Mouse (Mus musculus) midbrain, embryonic 13.5 days (tissue): ENCODE data around the gene E130218I03Rik. TPM values are rescaled to one million over a fixed set of nuclear protein-coding genes. Genes with fewer than 3 reads are reported as not detected.

Experiments used
- ATAC-seq: fragments of 200-750 bp; cut with Nextera tagmentation; 2 replicates; pipeline ENCODE4 v1.8.0; 2017; ENCODE audit warnings: mild to moderate bottlenecking, moderate TSS enrichment, moderate library complexity
- H3K27ac ChIP-seq: fragments of 300-500 bp; sonication (generic); 2 replicates; pipeline ENCODE4 v1.5.1; 2015; ENCODE audit warnings: inconsistent platforms, mild to moderate bottlenecking, moderate library complexity
- H3K27me3 ChIP-seq: fragments of 300-500 bp; sonication (generic); 2 replicates; pipeline ENCODE4 v1.6.1; 2015; ENCODE audit warnings: mild to moderate bottlenecking, inconsistent platforms
- H3K36me3 ChIP-seq: fragments of 300-500 bp; sonication (generic); 2 replicates; pipeline ENCODE4 v1.6.1; 2015; ENCODE audit warnings: mild to moderate bottlenecking, inconsistent platforms
- H3K4me1 ChIP-seq: fragments of 300-500 bp; sonication (generic); replicated peaks from 2 replicates; pipeline ENCODE4 v1.6.1; 2015; ENCODE audit warnings: inconsistent platforms
- H3K4me2 ChIP-seq: fragments of 300-500 bp; sonication (generic); replicated peaks from 2 replicates; pipeline ENCODE4 v1.6.1; 2015; ENCODE audit warnings: moderate library complexity, mild to moderate bottlenecking, inconsistent platforms
- H3K4me3 ChIP-seq: fragments of 300-500 bp; sonication (generic); replicated peaks from 2 replicates; pipeline ENCODE4 v1.5.1; 2015; ENCODE audit warnings: mild to moderate bottlenecking, inconsistent platforms
- H3K9ac ChIP-seq: fragments of 300-500 bp; sonication (generic); replicated peaks from 2 replicates; pipeline ENCODE4 v1.6.1; 2015; ENCODE audit warnings: mild to moderate bottlenecking, inconsistent platforms
- H3K9me3 ChIP-seq: fragments of 300-500 bp; sonication (generic); 2 replicates; pipeline ENCODE4 v1.6.1; 2016; ENCODE audit warnings: mild to moderate bottlenecking, inconsistent platforms
- WGBS: fragments of 180-500 bp; shearing (Covaris S2); methylation state at CpG from one replicate; pipeline ENCODE4 v1.1.7; 2015; 5-methylcytosine and 5-hydroxymethylcytosine counted together
- polyA plus RNA-seq: library from polyadenylated mRNA; unstranded; fragments of >200 nt; fragmentation: Nextera tagmentation; extraction: Ambion mirVana; gene quantifications from 2 replicates; pipeline ENCODE4 v1.2.1, GENCODE M21; 2015

The E130218I03Rik gene
- polyA plus RNA-seq, 1 experiment from 2014 or later = 0.62 TPM

DNA sequence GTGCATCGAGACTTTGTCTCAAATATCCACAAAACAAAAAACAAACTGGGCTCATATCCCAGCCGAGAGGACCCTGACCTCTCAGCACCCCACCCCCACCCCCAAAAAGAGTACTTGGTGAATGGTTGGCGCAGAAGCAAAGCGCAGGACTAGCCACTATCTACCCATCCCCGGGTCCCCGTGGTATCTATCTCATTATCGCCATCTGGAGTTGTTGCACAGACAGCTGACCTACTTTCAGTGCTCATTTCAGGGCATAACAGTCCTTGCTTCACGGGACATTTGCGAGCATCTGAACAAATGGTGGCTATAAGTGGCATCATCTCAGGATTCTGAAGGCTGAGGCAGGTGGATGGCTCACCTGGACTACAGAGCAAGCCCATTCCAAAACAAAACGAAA lies 4.8 kb upstream of the E130218I03Rik start:
- H3K9ac ChIP-seq = no peak overlapping the region
- 0 out of 2 replicates have a peak overlapping the region, but pooled peaks have one; percentile 15 for H3K4me2 ChIP-seq
- ATAC-seq = no peak
- H3K4me1 ChIP-seq = peaks cover 7% of the 10 kb centered on the region
- no peak overlapping the region for H3K4me3 ChIP-seq
- 15% methylated on average over 10 of the region's 10 CpGs for WGBS
- no peak overlapping the region for H3K27ac ChIP-seq
- H3K36me3 ChIP-seq = no peaks in the 10 kb centered on the region
- no peaks in the 10 kb centered on the region for H3K9me3 ChIP-seq
- H3K27me3 ChIP-seq = peaks cover 25% of the 10 kb centered on the region

DNA sequence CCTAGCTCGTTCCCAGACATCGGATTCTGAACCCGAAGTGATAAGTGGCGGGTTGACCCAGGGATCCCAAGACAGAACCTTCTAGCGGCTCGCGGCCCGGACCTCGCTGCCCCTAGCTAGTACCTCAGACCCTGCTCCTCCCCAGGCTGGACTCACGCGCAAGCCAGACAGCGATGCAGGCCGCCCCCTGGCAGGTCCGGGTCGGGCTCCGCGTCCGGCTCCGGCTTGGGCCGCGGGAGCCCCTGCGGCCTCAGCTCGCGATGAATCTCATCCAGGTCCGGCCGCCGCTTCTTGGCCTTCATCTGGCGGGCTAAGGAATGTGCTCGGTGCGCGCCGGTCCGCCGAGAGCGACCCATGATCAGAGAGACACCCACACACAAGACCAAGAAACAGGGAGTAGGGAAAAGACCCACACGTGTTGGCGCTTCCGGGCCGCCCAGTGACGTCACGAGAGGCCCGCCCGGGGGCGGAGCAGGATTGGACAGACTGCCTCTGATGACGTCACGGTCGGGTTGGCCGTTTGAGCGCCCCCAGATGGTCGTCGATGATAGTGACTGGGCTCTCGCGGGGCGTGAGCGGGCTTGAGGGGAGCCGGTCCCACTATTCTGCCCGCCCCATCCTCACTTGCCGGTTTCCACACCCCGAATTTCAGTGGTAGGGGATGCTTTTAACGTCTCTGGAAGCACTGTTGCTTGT lies 1.8 kb downstream of the E130218I03Rik start, which contains the start of gene Zfp593:
Zfp593 (minus strand) TSS at position 445 of the 696 bp plus-strand sequence.
- H3K27me3 ChIP-seq = peaks cover 41% of the 10 kb centered on the region
- peak; percentile 69 for ATAC-seq
- no peaks in the 10 kb centered on the region for H3K9me3 ChIP-seq
- H3K4me2 ChIP-seq = peak within 1 kb of the TSS; percentile 98
- H3K27ac ChIP-seq = no peak within 1 kb of the TSS
- peak within 1 kb of the TSS; percentile 81 for H3K4me3 ChIP-seq
- H3K36me3 ChIP-seq = no peaks in the 10 kb centered on the region
- peaks cover 35% of the 10 kb centered on the region for H3K4me1 ChIP-seq
- H3K9ac ChIP-seq = peak within 1 kb of the TSS; percentile 82
- WGBS = under 1% methylated on average over 60 of the region's 60 CpGs

DNA sequence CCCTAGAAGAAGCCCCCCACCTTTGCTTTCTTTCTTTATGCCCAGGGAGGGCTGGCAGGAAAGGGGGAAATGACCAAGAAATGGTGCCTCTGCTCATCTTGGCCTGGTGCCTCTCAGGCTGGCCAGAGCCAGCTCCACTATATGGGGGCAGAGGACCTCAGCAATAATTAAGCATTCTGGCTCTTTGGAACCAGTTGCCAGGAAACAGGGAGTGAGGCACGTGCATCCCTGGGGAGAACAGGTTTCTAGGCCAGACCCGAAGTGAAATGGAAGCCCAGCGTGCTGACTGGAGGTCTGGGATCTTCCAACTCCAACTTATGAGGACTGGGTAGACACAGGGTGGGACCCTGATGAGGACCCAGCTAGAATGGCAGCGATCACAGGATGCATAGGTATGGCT lies 2.8 kb downstream of the E130218I03Rik start:
- H3K27me3 ChIP-seq = peaks cover 50% of the 10 kb centered on the region
- H3K4me3 ChIP-seq = no peak overlapping the region
- no peak overlapping the region for H3K9ac ChIP-seq
- H3K36me3 ChIP-seq = no peaks in the 10 kb centered on the region
- H3K4me2 ChIP-seq = no peak overlapping the region
- H3K9me3 ChIP-seq = no peaks in the 10 kb centered on the region
- peaks cover 44% of the 10 kb centered on the region for H3K4me1 ChIP-seq
- no peak overlapping the region for H3K27ac ChIP-seq
- 17% methylated on average over 4 of the region's 4 CpGs for WGBS
- ATAC-seq = no peak

DNA sequence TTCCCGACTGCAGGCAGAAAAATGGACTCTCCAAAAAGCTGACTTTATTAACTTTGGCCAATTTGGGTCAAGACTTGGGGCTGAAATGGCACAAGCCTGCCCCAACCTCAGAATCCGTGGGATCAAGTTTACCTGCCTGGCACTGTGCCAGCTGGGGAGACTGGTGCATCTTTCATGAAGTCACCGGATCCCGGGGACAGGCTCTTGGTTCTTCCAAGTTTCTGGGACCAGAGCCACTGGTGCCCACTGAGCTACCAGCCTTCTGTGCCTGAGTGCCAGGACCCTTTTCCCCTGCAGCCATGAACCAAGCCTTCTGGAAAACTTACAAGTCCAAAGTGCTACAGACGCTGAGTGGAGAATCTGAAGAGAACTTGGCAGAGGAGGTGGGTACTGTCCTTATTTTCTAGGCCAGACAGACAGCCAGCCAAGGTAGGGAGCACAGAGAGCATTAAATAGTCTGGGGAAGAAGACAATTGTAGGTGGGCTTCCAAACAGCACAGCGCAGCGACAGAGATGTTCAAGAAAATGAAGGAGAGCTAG lies 3.3 kb downstream of the E130218I03Rik start, which contains the start of gene Gm30191:
Gm30191 (plus strand) TSS at position 217 of the 540 bp plus-strand sequence.
- Histone ChIP-seq H3K4me1 (peaks cover 50% of the 10 kb centered on the region), H3K36me3 (no peaks in the 10 kb centered on the region), H3K9me3 (no peaks in the 10 kb centered on the region), H3K4me2 (peak within 1 kb of the TSS; percentile 98), H3K27me3 (peaks cover 56% of the 10 kb centered on the region), H3K4me3 (peak within 1 kb of the TSS; percentile 81), H3K27ac (no peak within 1 kb of the TSS), H3K9ac (peak within 1 kb of the TSS; percentile 82)
- 75% methylated on average over 7 of the region's 7 CpGs for WGBS
- no peak for ATAC-seq

GRCm38 (mm10) chr4:134249651-134250050 lies 6.2 kb downstream of the E130218I03Rik start:
- ATAC-seq = peak; percentile 40; the same call in 1 of the 2 replicates
- under 1% methylated on average over 30 of the region's 30 CpGs for WGBS
- peak overlapping the region; percentile 54 for H3K4me3 ChIP-seq

GRCm38 (mm10) chr4:134250116-134250929 lies 6.9 kb downstream of the E130218I03Rik start:
- Histone ChIP-seq H3K27ac (no peak overlapping the region), H3K4me2 (peak overlapping the region; percentile 79), H3K36me3 (no peaks in the 10 kb centered on the region), H3K9me3 (no peaks in the 10 kb centered on the region), H3K4me3 (peak overlapping the region; percentile 54), H3K27me3 (peaks cover 91% of the 10 kb centered on the region), H3K9ac (peak overlapping the region; percentile 76; the same call in 1 of the 2 replicates), H3K4me1 (peaks cover 66% of the 10 kb centered on the region)
- ATAC-seq = no peak
- 4% methylated on average over 27 of the region's 27 CpGs for WGBS

More at GRCm38 (mm10) chr4:134249651-134250050, 6.2 kb downstream of the E130218I03Rik start:
- H3K27me3 ChIP-seq = peaks cover 84% of the 10 kb centered on the region
- H3K9me3 ChIP-seq = no peaks in the 10 kb centered on the region
- H3K36me3 ChIP-seq = no peaks in the 10 kb centered on the region
- H3K9ac ChIP-seq = peak overlapping the region; percentile 51
- peaks cover 64% of the 10 kb centered on the region for H3K4me1 ChIP-seq
- no peak overlapping the region for H3K27ac ChIP-seq
- H3K4me2 ChIP-seq = peak overlapping the region; percentile 79

- peak overlapping the region; percentile 79 for H3K4me2 ChIP-seq
- H3K4me1 ChIP-seq = peaks cover 65% of the 10 kb centered on the region
- no peak overlapping the region for H3K27ac ChIP-seq
- H3K36me3 ChIP-seq = no peaks in the 10 kb centered on the region
- peak overlapping the region; percentile 76 for H3K9ac ChIP-seq
- 8% methylated on average over 10 of the region's 10 CpGs for WGBS
- H3K27me3 ChIP-seq = peaks cover 96% of the 10 kb centered on the region
- ATAC-seq = no peak
- H3K9me3 ChIP-seq = no peaks in the 10 kb centered on the region
- H3K4me3 ChIP-seq = peak overlapping the region; percentile 54
Observed at GRCm38 (mm10) chr4:134250930-134251240, 7.4 kb downstream of the E130218I03Rik start.

DNA sequence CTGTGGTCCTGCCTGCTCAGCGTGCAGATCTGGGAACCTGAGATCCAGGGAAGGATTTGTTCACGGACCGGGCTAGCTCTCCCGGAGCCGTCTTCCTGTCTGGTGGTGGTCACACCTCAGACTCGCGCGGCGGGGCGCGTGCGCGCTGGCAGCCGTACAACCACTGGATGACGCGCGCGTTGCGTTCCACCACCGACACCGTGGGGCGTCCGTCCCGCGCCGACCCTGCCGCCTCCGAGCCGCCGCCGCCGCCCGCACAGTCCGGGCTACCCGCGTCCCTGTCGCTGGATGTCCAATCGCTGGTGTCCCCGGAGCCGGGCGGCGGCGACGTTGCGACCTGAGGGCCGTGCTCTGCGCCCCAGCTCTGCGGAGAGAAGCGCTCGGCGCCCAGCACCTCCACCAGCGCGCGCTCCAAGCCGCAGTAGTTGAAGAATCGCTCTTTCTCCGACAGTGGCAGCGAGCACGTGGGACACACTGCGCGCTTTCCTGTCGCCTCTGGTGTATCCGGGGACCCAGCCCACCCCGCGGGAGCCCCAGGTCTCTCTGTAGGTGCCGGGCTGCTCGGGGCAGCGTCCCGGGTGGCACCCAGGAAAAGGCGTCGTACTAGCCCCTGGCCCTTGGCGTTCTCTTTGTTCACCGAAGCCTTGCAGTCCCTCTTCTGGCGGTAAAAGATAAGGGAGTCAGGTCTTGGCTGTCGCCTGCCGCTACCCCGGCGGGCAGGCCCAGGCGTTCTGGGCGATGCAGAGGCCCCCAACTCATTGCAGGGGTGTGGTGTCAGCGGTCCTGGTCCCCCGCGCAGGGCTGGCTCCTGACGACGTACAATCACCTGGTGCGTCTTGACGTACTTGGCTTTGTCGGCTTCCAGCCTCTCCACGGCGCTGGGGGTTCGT lies 8.0 kb downstream of the E130218I03Rik start:
- H3K27ac ChIP-seq = peak overlapping the region; percentile 42
- peak overlapping the region; percentile 54 for H3K4me3 ChIP-seq
- H3K4me1 ChIP-seq = peaks cover 66% of the 10 kb centered on the region
- peak overlapping the region; percentile 79 for H3K4me2 ChIP-seq
- H3K27me3 ChIP-seq = peaks cover 97% of the 10 kb centered on the region
- peak; percentile 68 for ATAC-seq
- no peaks in the 10 kb centered on the region for H3K9me3 ChIP-seq
- peak overlapping the region; percentile 76 for H3K9ac ChIP-seq
- no peaks in the 10 kb centered on the region for H3K36me3 ChIP-seq
- WGBS = under 1% methylated on average over 91 of the region's 91 CpGs

DNA sequence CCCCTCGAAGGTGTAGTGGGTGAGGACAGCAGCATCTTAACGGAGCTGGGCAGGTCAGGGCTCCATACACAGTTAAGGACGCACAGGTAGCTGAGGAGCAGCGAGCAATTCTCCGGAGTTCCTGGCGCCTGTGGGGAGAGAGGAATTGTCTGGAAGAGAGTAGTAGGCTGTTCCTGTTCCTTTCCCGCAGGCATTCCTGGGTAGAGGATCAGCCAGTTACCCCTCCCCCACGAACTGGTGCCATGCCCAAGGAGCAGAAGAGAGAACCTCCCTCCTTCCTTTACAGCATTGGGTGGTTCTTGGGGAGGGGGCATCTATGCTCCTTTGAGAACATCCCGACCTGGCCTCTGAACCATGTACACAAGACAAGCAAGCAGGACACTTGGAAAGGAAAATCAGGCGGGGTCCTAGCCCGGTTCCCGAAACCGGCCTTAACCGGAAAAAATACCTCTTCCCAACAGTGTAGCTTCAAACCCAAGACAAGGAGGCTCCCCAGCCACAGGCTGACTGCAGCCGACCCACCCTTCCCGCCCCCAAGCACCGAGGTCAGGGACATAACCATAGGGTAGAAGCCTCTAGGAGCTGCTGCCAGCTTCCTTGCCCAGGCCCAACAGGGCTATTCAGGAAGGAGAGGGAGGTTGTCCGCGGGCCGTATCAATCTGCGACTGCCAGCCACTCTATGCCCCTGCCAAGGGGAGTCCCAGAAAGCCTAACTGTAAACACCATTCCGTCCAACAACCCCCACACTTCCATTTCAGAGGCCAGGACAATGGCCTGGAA lies 8.9 kb downstream of the E130218I03Rik start:
- H3K9ac ChIP-seq = peak overlapping the region; percentile 76
- peaks cover 89% of the 10 kb centered on the region for H3K27me3 ChIP-seq
- H3K4me2 ChIP-seq = peak overlapping the region; percentile 79
- peaks cover 74% of the 10 kb centered on the region for H3K4me1 ChIP-seq
- no peak; the same call in 1 of the 2 replicates for ATAC-seq
- H3K36me3 ChIP-seq = no peaks in the 10 kb centered on the region
- no peaks in the 10 kb centered on the region for H3K9me3 ChIP-seq
- H3K27ac ChIP-seq = no peak overlapping the region
- 5% methylated on average over 22 of the region's 22 CpGs for WGBS
- H3K4me3 ChIP-seq = peak overlapping the region; percentile 54

DNA sequence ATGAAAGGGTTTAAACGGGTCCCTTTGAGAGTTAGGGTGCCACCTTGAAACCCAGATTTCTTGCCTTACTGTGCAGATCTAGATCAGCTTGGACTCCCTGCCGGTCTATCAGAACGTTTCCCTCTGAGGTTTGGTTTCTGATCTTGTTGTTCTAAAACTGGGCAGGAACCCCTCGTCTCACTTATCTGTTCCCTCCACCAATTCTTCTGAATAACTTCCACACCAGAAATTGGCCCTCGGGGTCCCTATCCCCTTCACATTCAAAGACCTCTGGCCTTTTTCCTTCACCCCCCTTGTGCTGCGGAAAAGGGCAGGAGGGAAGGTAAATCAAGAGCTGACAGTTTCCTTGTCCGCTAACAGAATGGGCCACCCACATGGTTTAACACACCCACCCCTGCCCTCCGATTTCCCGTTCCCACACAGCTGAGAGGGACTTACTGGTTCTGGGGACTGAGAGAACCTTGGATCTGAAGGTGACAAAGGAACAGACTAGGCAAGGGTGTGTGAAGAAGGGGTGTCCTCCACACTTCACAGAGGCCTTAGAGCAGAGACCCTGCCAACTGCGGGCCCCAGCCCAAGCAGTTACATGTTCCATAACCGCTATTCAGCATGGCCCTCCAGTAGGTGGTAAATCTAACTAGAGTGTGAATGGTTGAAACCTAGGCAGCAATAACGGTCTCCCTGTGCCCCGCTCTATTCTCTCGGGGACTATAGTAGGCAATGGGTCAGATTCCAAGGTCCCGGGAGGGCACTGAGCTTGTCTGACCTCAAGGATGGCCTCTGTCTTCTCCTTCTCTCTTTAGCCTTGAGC lies 9.7 kb downstream of the E130218I03Rik start:
- Histone ChIP-seq H3K27me3 (peaks cover 81% of the 10 kb centered on the region), H3K27ac (no peak overlapping the region), H3K4me3 (peak overlapping the region; percentile 54), H3K36me3 (no peaks in the 10 kb centered on the region), H3K9ac (no peak overlapping the region), H3K4me2 (0 out of 2 replicates have a peak overlapping the region, but pooled peaks have one; percentile 7), H3K9me3 (no peaks in the 10 kb centered on the region), H3K4me1 (peaks cover 75% of the 10 kb centered on the region)
- ATAC-seq = no peak
- WGBS = 7% methylated on average over 15 of the region's 15 CpGs
